Mouse (Mus musculus) heart, postnatal 36 days (tissue): ENCODE measurements at regions not wholly inside any gene's neighbourhood (a gene's known extent, or its start where the extent isn't known, plus 50 kb on each side); places are given as distances from the start of the nearest gene placed in this dataset.
A peak's percentile ranks its signal among the peaks of the same experiment; 100 is the strongest.
"Not testable (repeated sequence)": the region's sequence is repeated elsewhere in the genome, so short reads cannot be mapped to it uniquely, and the experiment has no call there.

Experiments used
- DNase-seq, 2 experiments: peaks; one replicate each; pipeline ENCODE4 v3.0.0; 2021 to 2022
- intact Hi-C: fragments of 180-260 bp; cut with DNase I; formaldehyde crosslinking; loops from one replicate; pipeline ENCODE4 v1.15.1; 2025

DNA sequence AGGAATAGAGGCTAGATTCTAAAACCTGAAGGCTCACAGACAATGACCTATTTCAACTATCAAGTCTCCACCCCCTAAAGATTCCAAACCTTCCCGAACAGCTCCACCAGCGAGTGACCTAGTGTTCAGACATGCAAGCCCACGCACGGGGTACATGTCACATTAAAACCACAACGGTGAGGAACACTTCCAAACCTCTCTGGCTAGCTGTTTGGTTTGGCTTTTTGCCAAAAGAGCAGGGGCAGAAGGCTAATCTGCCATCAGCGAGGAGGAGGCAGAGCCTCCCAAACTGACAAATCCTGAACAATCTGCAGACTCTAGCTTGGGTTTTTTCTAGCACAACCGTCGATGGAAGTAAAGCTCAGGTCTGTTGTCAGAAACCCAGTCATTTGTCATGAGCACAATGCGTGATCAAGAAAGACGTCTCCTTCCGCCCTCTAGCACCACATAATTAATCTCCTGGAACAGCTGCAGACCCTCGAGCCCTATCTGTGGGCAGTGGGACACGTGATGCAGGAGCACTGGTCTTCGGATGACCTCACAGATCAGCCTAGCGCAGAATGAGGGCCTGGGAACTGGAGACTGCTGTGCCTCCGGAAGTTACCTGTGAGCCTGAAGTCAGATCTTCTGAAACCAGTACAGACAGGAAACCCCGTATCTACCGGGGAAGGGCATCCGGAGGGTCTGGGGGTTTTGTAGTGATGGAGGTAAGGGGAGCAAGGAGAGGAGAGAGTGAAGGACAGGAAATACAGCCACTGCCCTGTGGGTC is 178.3 kb upstream of the Hs6st1 start:
- intact Hi-C loops = no loop called here

DNA sequence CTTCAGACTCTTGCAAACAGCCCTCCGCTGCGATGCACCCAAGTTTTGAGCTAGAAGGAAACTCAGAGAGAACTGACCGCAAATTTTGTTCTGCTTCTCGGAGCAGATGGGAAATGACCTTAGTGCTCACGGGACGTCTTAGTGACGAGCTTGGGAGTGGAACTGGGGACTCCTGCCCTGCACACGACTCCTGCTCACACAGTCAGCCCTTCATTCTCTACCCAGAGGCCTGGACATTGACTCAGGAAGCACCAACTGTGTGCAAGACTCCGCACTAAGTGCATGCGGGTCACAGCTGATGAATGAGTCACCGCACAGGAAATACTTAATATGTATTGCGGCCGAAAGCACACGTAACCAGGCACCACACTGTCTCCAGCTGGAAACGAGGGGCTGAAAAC is 177.7 kb upstream of the Hs6st1 start:
- no peak for DNase-seq
- intact Hi-C loops = no loop called here

More for the DNA sequence above, 178.3 kb upstream of the Hs6st1 start:
- no peak for DNase-seq

DNA sequence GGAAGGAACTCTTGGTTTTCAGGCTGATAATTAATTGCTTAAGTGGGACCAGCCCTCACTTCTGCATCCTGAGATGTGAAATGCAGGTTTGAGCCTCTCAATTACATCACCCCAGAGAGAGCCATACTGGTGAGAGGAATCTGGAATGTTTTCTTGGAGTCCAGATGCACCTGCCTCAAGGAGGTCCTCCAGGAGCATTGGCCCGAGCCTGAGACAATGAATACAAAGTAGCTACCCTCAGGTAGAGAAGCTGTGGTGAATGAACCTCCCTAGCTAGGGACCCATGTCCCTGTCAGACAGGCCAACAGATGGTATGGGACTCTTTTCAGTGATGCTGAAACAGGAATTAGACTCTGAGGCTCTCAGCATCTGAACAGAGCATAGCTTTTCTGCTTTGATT is 168.7 kb upstream of the Hs6st1 start:
- DNase-seq = no peak
- intact Hi-C loops = no loop called here

DNA sequence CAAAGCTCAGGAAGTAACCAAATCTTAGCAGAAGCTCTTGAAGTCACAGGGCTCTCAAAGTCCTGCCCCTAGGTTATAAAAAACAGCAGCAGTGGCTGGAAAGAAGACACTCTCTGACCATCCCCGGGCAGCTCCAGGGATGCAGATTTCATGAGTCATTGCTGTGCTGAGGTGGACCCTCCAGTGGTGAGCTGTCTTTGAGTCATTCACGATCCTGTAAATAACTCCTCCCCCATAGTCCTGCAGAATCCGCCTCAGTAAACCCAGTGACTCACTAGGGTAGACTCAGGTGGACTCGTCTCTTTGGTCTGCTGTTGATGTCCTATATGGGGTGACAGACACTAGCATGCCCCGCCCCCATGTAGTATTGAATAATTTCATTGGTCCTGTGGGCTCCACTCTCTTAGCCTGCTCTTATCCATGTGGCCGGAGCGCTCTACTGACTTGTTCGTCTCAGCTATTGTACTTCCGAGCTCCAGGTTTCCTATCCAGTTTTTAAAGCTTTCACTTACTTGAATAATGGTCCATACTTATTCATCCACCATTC is 164.1 kb upstream of the Hs6st1 start:
- no peak for DNase-seq
- intact Hi-C loops = no loop called here

DNA sequence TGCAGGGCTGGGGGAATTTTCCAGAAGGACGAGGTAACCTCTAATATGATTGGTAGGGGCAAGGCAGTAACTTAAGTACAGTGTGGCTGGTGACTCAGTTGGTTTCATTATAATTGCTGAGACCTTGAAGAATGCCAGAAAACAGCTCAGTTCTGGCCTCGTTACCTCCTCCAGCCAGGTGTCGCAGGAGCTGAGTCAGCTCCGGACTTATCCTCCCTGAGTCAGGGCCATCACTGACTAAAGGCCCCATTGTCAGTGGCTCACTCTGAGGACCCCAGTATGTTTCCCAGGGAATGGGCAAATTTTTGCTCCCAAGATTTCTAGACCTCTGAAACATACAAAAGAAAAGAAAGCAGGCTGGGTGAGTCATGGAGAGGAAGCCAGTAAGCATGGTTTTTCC is 154.6 kb upstream of the Hs6st1 start:
- no peak for DNase-seq
- intact Hi-C loops = no loop called here

DNA sequence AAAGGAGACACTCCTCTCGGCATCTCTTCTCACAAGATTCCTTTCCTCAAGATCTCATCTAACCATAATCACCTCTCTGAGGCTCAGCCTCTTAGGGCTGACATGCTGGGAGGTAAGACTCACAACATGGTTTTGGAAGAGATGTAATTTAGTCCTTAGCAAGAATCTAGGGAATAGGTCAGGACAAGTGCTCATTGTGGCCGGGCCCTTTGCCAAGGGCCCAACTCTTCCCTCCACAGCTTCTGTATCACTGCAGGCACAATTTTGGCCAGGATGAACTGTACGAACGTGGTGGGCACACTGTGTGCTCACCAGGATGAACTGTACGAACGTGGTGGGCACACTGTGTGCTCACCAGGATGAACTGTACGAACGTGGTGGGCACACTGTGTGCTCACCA is 154.0 kb upstream of the Hs6st1 start:
- DNase-seq, intact Hi-C loops: not testable (repeated sequence)

DNA sequence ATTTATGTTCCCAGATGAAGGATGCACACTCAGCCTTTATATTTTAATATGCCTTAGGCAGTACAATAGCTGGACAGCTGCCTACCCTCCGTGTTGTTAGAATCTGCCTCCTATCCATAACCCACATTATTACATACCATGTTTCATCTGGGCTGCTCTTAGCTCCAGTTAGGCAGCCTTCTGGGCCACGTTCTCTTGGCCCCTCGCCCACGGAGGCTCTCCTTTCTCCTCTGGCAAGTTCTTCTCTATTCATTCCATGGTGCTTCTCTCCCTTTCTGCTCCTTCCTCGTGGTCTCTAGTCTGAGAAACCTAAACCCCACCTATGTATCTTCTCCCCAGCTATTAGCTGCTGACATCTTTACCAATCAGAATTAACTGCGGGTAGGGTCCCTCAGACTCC is 152.7 kb upstream of the Hs6st1 start:
- intact Hi-C loops = no loop called here

DNA sequence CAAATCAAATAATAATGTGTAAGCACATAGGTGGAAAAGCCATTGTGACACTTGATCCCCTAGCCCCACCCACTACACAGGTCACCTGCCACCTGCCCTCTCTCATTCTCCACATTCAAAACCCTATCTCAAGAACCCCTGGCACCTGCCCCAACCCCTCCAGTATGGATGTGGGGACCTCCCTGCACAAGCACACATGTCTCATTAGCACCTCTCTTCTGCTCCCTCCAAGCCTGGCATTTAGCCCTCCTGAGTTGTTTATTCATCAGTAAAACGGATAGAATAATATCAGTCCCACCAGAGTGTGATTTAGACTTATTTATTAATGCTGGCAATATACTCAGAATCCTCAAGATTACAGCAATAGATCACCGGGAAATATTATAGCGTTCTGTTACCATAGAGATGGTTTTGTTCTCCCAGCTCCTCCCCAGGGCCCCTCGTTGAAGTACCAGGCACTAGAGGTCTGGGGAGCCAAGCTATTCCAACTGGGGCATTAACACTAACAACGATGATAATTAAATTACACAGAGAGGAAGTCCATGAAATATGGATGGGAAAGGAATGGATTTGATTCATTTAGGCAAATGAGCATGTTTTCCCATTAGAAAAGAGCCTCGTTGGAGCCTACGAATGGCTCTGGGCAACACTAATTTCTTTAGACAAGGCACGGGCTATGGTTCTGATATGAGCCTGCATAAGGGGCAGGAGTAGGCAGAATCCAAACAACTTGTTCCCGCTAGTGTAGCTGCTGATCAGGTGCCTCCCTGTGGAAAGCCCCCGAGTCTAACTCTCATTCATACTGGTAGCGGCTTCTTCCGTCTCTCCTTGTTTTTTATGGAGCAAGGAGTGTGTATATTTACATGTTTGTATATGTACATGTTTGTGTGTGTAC is 148.1 kb upstream of the Hs6st1 start:
- intact Hi-C loops = no loop called here
- DNase-seq = no peak

More for the DNA sequence above, 152.7 kb upstream of the Hs6st1 start:
- no peak for DNase-seq

DNA sequence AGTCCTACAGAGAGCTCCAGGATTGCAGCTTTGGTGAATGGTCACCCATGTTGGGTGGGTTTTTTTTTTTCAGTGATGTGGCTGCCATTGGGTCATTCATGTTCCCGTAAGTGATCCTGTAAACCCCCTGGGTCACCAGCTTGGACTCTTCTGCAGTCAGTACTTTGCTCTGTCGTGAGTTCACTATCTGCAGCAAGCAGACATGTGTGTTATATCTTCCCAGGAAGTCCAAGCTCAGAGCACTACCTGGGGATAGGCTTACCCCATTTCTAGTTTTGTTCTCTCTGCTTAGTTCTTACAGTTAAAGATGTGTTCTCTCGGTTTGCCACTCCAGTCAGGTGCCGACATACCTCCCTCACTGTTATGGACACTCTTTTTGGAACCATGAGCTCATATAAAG is 143.4 kb upstream of the Hs6st1 start:
- no peak for DNase-seq

DNA sequence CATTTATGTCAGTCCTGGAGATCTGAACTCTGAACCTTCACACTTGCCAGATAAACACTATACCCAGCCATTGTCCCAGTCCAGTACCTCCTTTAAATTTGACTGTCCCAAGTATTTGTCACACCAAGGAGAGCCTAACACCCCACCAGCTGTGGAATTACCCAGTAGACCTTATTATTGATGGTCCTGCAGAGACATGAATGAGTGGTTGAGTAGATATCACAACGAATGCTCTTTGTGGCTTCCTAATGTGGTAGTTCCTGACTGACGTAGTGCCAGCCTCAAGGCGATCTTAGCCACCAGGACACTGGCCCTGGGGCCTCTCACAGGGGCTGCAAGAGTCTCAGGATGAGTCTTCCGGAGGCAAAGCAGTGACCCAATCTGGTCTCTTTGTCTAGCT is 142.9 kb upstream of the Hs6st1 start:
- DNase-seq = no peak
- intact Hi-C loops = no loop called here

More for the DNA sequence above, 143.4 kb upstream of the Hs6st1 start:
- intact Hi-C loops = no loop called here

DNA sequence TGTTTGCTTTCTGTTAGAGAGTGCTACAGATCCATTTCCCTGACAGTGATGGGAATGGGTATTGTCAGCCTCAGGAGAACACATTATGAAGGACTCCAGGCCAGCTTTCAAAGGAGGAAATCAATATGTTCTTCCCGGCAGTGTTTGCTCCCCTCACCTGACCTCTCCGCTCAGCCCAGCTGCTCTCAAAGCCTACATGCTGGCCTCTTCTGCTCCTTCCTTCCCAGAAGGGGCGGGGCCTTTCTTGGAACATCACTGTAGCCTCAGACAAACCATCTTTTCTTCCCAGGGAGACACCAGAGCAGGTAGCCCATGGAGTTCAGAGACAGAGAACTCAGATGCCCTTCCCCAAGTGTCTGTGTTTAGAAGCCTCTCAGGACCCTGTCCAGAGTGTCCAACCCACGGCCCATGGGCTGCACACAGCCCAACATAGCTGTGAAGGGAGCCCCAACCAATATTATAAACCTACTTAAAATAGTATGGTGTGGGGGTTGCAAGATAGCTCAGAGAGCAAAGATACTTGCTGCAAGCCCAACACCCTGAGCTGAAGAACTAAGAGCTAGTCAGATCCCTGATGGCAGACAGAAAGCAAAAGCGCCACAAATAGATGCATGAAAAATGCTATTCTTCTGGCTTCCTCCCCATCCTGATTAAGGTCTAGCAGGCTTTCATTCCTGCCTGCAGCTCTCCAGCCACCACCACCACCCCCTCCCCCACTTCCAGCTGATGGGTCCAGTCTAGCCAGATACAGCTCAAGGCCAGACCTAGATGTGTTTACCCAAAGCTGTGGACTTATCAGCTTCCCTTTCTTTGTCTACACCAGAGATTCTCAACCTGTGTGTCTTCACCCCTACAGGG is 141.8 kb upstream of the Hs6st1 start:
- intact Hi-C loops = no loop called here
- peak in 1 of 2 experiments; percentile 6 for DNase-seq

DNA sequence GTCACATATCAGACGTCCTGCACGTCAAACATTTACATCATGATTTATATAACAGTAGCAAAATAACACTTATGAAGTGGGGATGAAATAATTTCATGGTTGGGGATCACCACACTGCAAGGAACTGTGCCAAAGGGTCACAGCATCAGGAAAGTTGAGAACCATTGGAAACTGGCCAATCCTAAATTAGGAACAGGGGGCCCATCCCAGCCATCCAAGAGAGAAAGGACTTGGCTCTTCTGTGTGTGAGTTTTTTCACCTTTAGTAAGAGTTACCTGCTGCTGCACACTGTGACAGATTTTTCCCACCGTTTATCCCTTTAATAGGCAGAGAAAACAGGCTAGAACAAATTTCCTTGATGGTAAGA is 141.2 kb upstream of the Hs6st1 start:
- intact Hi-C loops = no loop called here

DNA sequence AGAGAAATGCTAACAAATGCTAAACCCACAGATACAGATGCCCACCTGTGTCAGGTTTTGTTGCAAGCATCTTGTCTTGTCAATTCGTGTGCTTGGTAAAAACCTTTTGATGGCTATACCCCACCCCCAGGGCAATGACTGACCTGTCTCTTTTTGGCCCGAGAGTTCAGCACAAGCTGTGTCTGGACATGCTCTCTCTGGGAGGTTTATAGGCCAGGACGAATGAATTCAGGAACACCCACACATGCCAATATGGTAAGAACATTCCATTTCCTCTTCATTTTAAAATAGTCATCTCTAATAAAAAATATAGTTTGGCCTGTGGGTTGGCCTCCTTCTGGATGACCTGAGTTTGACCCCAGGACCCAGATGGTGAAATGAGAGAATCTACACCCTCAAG is 137.8 kb upstream of the Hs6st1 start:
- intact Hi-C loops = loop anchor here (10.0 kb wide), 2 partner anchors 134 to 204 kb away; partner anchors contain the start of gene Hs6st1
- no peak for DNase-seq

More for the DNA sequence above, 141.2 kb upstream of the Hs6st1 start:
- no peak for DNase-seq

DNA sequence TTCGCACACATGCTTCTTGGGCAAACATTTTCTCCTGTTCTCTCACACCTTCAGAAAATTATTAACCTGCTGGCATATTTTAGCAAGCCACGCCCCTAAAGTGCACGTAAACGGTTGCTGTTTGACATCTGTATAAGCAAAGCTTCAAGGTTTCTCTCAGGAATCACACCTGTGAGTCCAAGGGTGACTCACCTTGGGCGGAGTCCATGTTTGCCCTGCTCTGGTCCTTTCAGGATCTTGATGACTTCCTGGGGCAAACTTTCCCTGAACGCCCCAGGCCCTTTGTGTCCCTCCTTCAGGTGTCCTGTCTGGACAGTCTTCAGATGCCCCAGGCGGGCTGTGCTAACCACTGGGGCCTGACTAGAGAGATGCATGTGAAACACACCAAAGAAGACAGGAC is 137.1 kb upstream of the Hs6st1 start:
- intact Hi-C loops = loop anchor here (10.0 kb wide), 2 partner anchors 134 to 204 kb away; partner anchors contain the start of gene Hs6st1
- DNase-seq = no peak

DNA sequence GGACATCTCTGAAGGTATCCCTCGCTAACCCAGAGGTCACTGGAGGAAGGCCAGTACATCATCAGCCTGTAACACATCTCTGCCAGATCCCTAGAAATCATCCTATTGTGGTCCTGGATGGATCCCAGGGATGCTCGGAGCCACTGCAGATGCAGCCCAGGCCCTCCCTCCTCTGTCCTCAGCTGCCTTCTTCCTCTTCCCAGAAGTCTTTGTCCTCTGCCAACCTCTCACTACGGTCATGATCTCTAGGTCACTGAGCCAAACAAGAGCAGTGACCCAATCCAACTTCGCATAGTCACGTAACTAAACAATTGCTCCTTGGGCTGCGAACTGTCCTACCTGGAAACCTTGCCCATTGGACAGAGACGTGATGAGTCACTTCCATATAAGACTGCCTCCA is 134.7 kb upstream of the Hs6st1 start:
- intact Hi-C loops = loop anchor here (10.0 kb wide), 2 partner anchors 131 to 201 kb away; partner anchors contain the start of gene Hs6st1
- peak; percentile 5 to 37 for DNase-seq

DNA sequence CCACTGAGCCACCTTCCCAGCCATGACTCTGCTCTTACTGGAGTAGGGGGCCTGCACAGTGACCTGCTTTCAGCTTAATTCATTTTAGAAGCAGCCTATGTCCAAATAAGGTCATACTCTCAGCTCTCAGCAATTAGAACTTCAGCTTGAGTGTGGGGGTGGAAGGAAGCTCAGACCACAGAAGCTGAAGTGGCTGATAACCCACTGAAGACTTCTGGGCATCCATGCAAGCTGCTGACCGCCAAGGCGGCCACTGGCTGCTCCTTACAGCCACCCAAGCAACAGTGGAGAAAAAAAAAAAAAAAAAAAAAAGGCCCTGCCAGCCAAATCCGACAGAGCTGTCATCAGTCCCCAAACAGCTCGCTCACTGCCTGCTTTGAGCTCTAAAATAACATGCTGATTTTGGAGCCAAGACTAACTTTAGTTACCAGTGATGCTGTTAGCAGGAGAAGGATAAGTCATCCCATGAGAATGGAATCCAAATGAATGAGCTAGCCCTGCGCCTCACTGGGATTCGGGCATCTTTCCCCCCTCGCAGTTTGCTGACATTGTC is 133.0 kb upstream of the Hs6st1 start:
- intact Hi-C loops = loop anchor here (5.0 to 10.0 kb wide), 3 partner anchors 58 to 200 kb away; partner anchors contain the start of gene Hs6st1

DNA sequence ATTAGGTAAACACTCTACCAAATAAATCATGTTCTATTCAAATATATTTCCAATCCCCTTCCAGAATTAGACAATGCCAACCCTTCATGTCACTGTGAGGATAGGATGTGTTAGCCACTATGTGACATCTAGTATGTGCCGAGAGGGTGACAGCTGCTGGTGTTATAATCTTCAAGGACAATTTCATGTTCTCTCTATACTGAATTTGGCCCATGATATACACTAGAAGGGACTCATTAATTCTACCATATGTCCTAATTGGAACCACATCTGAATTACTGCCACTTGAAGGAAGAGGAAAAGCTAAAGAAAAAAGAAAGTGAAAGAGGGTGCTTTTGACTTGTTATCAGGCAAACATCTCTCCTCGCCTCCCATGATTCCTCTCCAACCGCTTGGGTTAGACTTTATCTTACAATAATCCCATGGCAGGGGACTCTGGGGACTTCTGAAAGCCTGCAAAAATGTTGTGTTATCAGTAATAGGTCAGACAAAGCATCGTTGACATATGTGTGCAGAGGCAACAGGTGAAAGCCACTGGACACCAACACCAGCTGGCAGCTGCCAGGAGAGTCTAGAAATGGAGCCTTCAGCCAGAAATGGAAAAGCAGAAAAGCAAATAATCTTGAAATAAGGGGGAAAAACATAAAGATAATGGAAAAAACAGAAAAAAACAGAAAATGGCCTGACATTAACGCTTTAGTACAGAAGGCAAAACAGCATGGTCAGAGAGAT is 131.7 kb upstream of the Hs6st1 start:
- intact Hi-C loops = loop anchor here (5.0 to 10.0 kb wide), 3 partner anchors 59 to 198 kb away; partner anchors contain the start of gene Hs6st1
- DNase-seq = no peak

More for the DNA sequence above, 133.0 kb upstream of the Hs6st1 start:
- DNase-seq = peak; percentile 48 to 55

DNA sequence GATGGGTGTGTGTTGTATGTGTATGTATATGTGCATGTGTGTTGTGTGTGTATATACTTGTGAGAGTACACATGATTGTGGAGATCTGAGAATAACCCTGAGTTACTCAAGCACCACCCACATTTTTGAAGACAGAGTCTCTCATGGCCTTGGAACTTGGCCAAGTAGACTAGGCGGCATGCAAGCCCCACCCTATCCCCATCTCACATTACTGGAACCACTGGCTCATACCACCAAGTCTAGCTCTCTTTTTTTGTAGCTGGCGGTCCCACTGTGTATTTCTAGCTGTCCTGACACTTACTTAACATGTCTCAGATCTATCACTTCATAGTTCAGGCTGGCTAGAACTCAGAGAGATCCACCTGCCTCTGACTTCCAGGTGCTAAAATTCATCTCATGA is 128.0 kb upstream of the Hs6st1 start:
- intact Hi-C loops = no loop called here
- no peak for DNase-seq

DNA sequence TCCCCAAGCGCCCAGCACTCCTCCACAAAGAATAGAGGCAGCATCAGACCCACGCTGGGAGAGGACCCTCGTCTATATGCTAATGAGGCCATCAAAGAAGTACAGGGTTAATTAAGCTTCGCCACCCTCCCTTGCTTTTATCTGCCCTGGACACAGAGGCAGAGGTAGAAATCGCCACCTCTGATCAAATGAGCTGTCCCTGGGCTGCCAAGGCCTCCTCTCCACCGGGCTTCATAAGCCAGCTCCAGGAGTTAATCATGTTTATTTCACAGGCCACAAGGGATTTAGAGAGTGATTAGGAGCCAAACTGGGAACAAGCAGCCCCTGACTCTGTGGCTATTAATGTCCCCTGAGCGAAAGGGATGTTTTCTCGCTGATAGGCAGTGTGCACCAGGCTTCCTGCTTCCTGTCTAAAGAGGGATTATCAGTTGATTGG is 126.5 kb upstream of the Hs6st1 start:
- intact Hi-C loops = no loop called here
- DNase-seq = no peak
